Mouse (Mus musculus) B cell, adult (primary cell): ENCODE measurements around the gene Pabpc1l. TPM values are rescaled to one million over a fixed set of nuclear protein-coding genes. Genes with fewer than 3 reads are reported as not detected.

Experiments
- total RNA-seq: library from RNA; stranded (reverse); gene quantifications from 4 replicates; pipeline ENCODE4 v1.2.4, GENCODE M21; 2023; ENCODE audit not compliant: inconsistent age

Pabpc1l gene
- 2.7 to 4.5 TPM (median 3.1 TPM) in 4 replicates for total RNA-seq

DNA sequence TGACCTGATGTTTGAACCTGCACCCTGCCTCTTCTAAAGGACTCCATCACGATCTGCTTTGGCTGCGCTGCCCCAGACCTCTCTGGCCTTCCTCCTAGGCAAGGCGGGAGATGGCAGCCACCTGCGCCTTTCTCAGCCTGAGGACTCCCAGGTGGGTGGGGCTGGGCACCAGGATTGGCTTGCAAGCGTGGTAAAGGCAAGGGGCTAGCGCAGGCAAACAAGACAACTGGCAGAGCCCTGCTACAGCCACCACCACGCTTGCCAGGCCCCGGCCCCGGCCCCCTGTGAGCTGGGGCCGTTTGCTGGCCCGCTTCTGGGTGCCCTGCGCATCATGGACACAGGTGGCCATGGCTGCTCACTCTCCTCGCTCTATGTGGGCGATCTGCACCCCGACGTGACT, at the start of gene Pabpc1l:
TSS of gene Pabpc1l (plus strand) at position 301 of the 400 bp plus-strand sequence.

DNA sequence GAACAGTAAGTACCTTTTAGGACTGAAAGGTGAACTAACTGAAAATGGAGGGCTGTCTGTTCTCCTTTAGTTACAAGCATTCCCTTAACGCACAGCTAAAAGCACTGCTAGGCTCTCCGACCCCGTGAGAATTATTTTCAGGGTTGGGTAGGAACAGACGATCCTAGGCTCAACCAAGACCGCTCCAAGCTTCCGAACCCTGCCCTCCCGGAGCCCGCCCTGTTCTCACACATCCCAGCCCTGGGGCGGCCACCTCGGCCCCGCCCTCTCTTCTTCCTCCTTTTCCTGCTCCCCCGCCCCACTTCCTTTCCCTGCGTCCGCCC, 30.6 kb upstream of the Pabpc1l start, which contains the start of gene Ywhab:
TSS of gene Ywhab (plus strand) at position 307 of the 323 bp plus-strand sequence.

DNA sequence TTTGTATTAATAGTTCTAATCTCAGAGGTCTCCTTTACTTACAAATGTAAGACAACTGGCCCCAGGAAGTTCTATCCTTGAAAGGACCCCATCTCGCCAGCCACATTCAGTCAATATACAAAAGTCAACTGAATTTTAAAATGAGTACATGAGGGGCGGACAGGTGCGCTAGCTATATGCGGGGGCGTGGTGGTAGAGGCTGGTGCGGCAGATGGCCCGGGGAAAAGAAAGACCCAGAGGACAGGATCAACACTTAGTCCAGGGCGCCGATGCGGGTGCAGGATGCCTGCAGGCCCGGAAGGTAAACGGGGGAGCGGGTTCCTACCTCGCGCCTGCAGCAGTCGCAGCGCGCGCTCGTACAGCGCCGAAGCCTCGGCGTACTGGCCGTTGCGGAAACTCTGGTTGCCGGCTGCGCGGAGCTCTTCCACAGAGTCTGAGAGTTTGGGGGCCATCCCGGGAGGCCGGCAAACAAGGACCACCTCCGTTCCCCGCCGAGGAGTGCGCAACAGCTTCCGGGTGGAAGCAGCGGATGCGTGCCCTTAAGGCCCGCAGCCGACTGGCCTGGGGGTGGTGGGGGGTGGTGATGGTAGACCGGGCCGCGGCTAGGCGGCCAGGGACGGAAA, 45.0 kb downstream of the Pabpc1l start, which contains the start of gene Stk4:
TSS of gene Stk4 (plus strand) at position 181 of the 623 bp plus-strand sequence.

DNA sequence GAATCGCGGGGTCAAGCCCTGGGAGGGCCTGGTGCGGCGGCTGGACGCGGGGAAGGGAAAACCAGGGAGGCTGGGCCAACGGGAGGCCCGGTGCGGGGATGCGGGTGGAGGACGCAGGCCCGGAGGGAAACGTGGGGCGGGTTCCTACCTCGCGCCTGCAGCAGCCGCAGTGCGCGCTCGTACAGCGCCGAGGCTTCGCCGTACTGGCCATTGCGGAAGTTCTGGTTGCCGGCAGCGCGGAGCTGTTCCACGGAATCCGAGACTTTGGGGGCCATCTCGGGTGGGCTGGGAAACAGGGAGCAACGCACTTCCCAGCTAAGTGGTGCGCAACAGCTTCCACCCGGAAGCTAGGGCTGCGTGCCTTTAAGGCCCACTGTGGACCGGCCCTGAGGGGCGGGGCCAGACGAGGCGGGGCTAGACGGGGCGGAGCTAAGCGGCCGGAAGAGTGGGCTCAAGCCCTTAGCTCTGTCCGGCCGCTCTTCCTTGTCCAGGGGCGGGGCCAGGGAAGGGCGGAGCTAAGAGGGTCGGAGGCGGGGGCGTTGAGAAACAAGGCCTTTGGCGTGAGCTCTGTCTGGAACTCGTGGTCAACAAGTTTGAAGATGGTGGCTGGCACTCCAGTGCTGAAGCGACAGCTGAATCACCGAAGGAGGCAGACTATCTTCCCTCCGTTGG, 45.7 kb downstream of the Pabpc1l start, which contains the start of gene Tomm34:
TSS of gene Tomm34 (minus strand) at position 405 of the 672 bp plus-strand sequence.

Other genes with a start within 250 kb of the Pabpc1l start
- not detected in 4 replicates for gene Ccn5, start 204.6 kb upstream of the Pabpc1l start, total RNA-seq
- gene Kcnk15, start 171.8 kb upstream of the Pabpc1l start, total RNA-seq: not detected in 4 replicates
- not detected in 4 replicates for gene Rims4, start 106.8 kb upstream of the Pabpc1l start, total RNA-seq
- 104 to 114 TPM (median 108 TPM) in 4 replicates for gene Ywhab, start 30.5 kb upstream of the Pabpc1l start, total RNA-seq
- gene Stk4, start 44.9 kb downstream of the Pabpc1l start, total RNA-seq: 199 to 244 TPM (median 233 TPM) in 4 replicates
- 76.7 to 79.8 TPM (median 78.3 TPM) in 4 replicates for gene Tomm34, start 45.7 kb downstream of the Pabpc1l start, total RNA-seq
- gene Kcns1, start 145.7 kb downstream of the Pabpc1l start, total RNA-seq: not detected in 4 replicates
- not detected in 4 replicates for gene Wfdc5, start 157.3 kb downstream of the Pabpc1l start, total RNA-seq
- not detected in 4 replicates for gene Wfdc12, start 165.2 kb downstream of the Pabpc1l start, total RNA-seq
- gene Wfdc15a, start 174.7 kb downstream of the Pabpc1l start, total RNA-seq: not detected in 4 replicates
- gene Wfdc15b, start 196.2 kb downstream of the Pabpc1l start, total RNA-seq: not detected in 4 replicates
- not detected in 4 replicates for gene Svs2, start 213.0 kb downstream of the Pabpc1l start, total RNA-seq
- gene Svs3b, start 231.2 kb downstream of the Pabpc1l start, total RNA-seq: not detected in 4 replicates